Mouse (Mus musculus) erythroid progenitor cell, adult 5-6 weeks (primary cell): ENCODE data around the gene Gas2l3. TPM values are rescaled to one million over a fixed set of nuclear protein-coding genes. Genes with fewer than 3 reads are reported as not detected.

Source experiments
- ATAC-seq: replicated peaks from 2 replicates; pipeline ENCODE4 v1.8.0; 2016; ENCODE audit warnings: moderate number of reproducible peaks, mild to moderate bottlenecking, moderate TSS enrichment, inconsistent platforms; ENCODE audit not compliant: poor library complexity, low FRiP score, severe bottlenecking
- total RNA-seq, 2 experiments: library from RNA; stranded (forward) in 1 of 2; stranded (reverse) in 1 of 2; fragments of 150-400 nt in 1 of 2; fragments of 186-747, 209-891 nt in 1 of 2; gene quantifications; 2 replicates each; pipeline versions ENCODE4 v1.2.3 to v1.2.4; 2015 to 2017; ENCODE audit warnings: low replicate concordance in 2 of 2

The Gas2l3 gene
- 51.2 and 53.2 TPM in 2 replicates for total RNA-seq (2015; ENCODE audit: low replicate concordance)
- total RNA-seq (2017; ENCODE audit: low replicate concordance) = 63.8 and 110 TPM in 2 replicates

- ATAC-seq = peak; percentile 91
Observed at GRCm38 (mm10) chr10:89443623-89444151, at the start of gene Gas2l3. TSS of gene Gas2l3 (minus strand) at chr10:89443967.

GRCm38 (mm10) chr10:89491321-89491720 is 47.6 kb upstream of the Gas2l3 start:
- ATAC-seq = no peak

GRCm38 (mm10) chr10:89490250-89490649 is 46.5 kb upstream of the Gas2l3 start:
- no peak for ATAC-seq

- no peak for ATAC-seq
Observed at GRCm38 (mm10) chr10:89489459-89489858, 45.7 kb upstream of the Gas2l3 start.

- ATAC-seq = no peak
Observed at GRCm38 (mm10) chr10:89486995-89487742, 43.4 kb upstream of the Gas2l3 start.

- ATAC-seq = no peak
Observed at GRCm38 (mm10) chr10:89484907-89485306, 41.1 kb upstream of the Gas2l3 start.

- ATAC-seq = no peak
Observed at GRCm38 (mm10) chr10:89483812-89484602, 40.2 kb upstream of the Gas2l3 start.

- no peak for ATAC-seq
Observed at GRCm38 (mm10) chr10:89483113-89483512, 39.3 kb upstream of the Gas2l3 start.

- ATAC-seq = no peak
Observed at GRCm38 (mm10) chr10:89482142-89482681, 38.4 kb upstream of the Gas2l3 start.

- ATAC-seq = no peak
Observed at GRCm38 (mm10) chr10:89481638-89482037, 37.9 kb upstream of the Gas2l3 start.

GRCm38 (mm10) chr10:89478766-89479165 is 35.0 kb upstream of the Gas2l3 start:
- no peak for ATAC-seq

- no peak for ATAC-seq
Observed at GRCm38 (mm10) chr10:89470596-89471353, 27.0 kb upstream of the Gas2l3 start.

GRCm38 (mm10) chr10:89464760-89465405 is 21.1 kb upstream of the Gas2l3 start:
- ATAC-seq = no peak

- ATAC-seq = no peak
Observed at GRCm38 (mm10) chr10:89462890-89463289, 19.1 kb upstream of the Gas2l3 start.

- ATAC-seq = peak; percentile 83
Observed at GRCm38 (mm10) chr10:89461856-89462507, 18.2 kb upstream of the Gas2l3 start.

- ATAC-seq = no peak
Observed at GRCm38 (mm10) chr10:89460972-89461371, 17.2 kb upstream of the Gas2l3 start.

GRCm38 (mm10) chr10:89458770-89459169 is 15.0 kb upstream of the Gas2l3 start:
- ATAC-seq = no peak

GRCm38 (mm10) chr10:89453794-89454193 is 10.0 kb upstream of the Gas2l3 start:
- ATAC-seq = no peak
